Mouse (Mus musculus): Measurements from ENCODE around the gene Echdc2. TPM values are rescaled to one million over a fixed set of nuclear protein-coding genes. Genes with fewer than 3 reads are reported as not detected.
"Not testable (repeated sequence)": the region's sequence is repeated elsewhere in the genome, so short reads cannot be mapped to it uniquely, and the experiment has no call there.

The Echdc2 gene
- total RNA-seq (2015) (not detected in 2 replicates), total RNA-seq (2017) (1.1 and 1.2 TPM in 2 replicates)

- ATAC-seq (ENCODE audit: poor library complexity, severe bottlenecking), result no peak
These were observed at the start of gene Echdc2 for GRCm38 (mm10) chr4:108165152-108165895. Echdc2 (plus strand) TSS chr4:108165437.

GRCm38 (mm10) chr4:108116466-108116865, 48.8 kb upstream of the Echdc2 start:
- ATAC-seq (ENCODE audit: poor library complexity, severe bottlenecking), result no peak

DNA sequence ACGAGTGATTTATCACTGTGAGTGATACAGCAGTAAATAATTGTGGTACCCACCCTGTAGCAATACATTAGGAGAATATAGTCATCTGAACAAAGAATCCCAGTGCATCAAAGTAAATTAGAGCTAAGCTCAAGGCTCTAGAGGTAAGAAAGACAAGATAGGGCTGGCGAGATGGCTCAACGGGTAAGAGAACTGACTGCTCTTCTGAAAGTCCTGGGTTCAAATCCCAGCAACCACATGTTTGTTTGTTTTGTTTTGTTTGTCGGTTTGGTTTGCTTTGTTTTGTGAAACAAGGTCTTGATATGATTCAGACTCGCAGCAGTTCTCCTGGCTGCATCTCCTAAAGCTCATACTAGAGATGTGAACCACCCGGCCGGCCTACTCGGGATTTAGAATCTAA, 47.7 kb upstream of the Echdc2 start:
- no peak for ATAC-seq (ENCODE audit: poor library complexity, severe bottlenecking)

DNA sequence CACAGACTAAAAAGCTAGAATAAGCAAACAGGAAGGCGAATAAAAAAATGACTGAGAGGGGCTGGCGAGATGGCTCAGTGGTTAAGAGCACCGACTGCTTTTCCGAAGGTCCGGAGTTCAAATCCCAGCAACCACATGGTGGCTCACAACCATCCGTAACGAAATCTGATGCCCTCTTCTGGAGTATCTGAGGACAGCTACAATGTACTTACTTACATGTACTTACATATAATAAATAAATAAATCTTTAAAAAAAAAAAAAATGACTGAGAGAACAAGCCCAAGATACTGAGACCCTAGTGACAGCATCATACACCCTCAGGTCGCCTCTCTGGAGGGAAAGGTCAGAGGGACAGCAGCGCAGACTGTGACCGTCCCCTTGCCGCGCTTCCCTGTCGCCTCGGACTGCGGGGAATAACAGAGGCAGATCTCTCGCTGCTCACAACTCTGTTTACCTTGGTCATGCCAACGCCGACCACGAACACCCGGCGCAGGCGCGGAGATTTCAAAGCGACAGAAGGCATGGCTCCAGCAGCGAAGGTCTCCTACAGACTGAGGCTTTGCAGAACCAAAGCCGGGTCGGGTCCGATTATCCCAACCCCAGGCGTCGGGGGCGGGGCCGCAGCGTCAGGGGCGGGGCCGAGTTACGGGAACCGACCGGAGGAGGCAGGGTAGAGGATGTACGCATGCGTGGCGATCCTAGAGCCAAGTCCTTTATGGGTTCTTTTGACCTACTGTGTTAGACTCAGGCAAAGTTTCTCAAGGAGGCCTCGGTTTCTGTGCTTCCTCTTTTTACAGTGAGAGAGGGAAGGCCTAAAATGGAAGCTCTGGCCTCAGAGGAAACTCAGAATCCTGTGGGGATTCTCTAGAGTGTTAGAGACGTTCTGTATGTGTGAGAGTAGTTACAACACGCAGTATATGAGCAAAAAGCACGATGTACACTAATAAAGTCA, 47.0 kb upstream of the Echdc2 start:
- peak; percentile 94 for ATAC-seq (ENCODE audit: poor library complexity, severe bottlenecking)

DNA sequence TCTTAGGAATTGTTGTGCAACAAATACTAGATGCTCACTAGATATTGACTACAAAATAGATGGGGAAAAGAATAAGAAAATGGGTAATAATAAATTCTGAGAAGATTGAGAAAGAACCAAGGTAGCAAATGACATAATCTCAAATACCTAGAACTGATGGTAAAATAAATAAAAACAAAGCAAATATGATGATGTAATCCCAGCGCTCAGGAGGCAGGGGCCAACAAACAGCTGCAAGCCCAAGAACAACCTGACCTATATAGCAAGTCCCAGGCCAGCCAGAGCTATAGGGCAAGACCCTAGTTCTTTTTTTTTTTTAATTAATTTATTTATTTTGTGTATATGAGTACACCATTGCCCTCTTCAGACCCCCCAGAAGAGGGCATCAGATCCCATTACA, 41.1 kb upstream of the Echdc2 start:
- ATAC-seq (ENCODE audit: poor library complexity, severe bottlenecking), result no peak

DNA sequence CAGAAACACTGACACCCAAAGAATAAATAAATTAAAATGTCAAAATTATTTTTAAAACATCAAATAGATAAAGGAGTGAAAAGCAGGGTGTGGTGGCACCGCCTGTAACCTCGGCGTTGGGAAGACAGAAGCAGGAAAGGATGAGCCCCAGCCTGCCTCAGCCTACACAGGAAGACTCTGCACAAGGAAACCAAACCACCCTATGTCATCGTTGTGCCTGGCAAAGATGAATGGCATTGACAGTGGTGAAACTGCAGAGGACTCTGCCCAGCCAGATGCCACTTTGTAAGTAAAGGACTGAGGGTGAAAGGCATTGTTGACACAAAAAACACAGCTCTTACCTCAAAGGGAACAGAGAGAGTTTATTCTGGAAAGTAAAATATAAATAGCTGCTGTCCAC, 39.0 kb upstream of the Echdc2 start:
- no peak for ATAC-seq (ENCODE audit: poor library complexity, severe bottlenecking)

DNA sequence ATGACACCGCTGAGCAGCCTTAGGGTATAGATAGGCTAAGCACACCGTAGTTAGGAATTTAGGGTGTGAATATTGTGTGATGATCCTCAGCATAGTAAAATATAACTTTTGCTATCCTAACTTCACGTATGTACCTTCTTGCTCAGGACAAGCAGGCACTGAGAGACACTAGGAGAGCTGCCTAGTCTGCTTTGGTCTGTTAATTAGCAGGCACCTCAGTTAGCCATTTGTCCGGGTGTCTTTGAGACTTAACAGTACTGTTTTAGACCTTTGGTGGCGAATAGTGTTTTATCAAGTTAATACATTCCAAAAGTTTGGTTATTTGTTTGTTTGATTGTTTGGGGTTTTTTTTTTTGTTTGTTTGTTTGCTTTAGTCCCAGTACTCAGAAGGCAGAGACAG, 37.7 kb upstream of the Echdc2 start:
- ATAC-seq (ENCODE audit: poor library complexity, severe bottlenecking), result no peak

- ATAC-seq (ENCODE audit: poor library complexity, severe bottlenecking), result no peak
These were observed 36.9 kb upstream of the Echdc2 start for GRCm38 (mm10) chr4:108128339-108128738.

DNA sequence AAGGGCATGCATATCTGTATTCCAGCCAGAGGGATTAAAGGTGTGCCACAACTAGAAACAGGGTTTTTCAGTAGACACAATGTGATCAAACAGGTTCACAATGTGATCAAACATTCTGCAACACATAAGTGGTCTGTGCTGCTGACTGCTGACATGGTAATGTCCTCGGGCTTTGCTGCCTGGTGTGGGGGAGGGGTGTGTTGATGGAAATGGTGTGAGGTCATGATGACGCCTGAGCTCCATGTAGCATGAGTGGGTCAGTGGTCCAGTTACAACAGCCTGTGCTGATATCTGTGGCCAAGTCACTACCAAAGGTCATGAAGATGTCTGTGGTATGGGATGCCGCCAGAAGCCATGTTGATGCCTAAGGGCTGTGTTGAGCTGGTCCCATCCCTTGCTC, 34.8 kb upstream of the Echdc2 start:
- no peak for ATAC-seq (ENCODE audit: poor library complexity, severe bottlenecking)

DNA sequence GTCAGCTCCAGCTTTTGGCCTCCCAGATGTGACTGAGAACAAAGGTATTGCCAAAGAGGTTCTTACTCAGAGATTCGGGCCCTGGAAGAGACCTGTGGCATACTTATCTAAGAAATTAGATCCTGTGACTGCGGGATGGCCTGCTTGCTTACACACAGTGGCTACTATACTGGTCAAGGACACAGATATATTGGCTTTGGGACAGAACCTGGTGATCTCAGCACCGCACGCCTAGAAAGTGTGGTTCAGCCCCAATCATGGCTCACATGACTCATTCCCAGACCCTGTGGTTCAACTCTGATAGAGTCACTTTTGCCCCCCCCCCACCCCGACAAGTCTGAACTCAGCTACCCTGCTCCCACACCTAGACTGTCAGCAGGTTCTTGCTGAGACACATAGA, 28.3 kb upstream of the Echdc2 start:
- ATAC-seq (ENCODE audit: poor library complexity, severe bottlenecking), result no peak

GRCm38 (mm10) chr4:108143178-108143577, 22.1 kb upstream of the Echdc2 start:
- ATAC-seq (ENCODE audit: poor library complexity, severe bottlenecking), result not testable (repeated sequence)

- ATAC-seq (ENCODE audit: poor library complexity, severe bottlenecking), result no peak
These were observed 21.5 kb upstream of the Echdc2 start for GRCm38 (mm10) chr4:108143778-108144177.

DNA sequence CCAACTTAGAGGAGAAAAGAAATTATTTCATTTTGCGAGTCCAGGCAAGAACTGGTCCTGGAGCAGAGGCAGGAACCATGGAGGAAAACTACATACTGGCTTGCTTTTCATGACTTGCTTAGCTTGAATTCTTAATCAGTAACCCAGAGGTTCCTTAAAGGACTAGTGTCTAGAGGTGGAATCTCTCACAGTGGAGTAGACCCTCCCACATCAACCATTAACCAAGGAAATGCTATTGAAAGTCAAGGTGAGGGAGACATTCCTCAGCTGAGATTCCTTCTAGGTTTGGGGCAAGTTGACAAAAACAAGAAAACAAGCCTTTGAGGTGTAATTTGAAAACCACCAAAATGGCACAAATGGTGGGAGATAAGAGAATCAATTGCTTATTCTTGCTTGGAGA, 20.4 kb upstream of the Echdc2 start, which contains the start of gene Scp2:
Scp2 (minus strand) TSS at position 119 of the 400 bp plus-strand sequence.
- ATAC-seq (ENCODE audit: poor library complexity, severe bottlenecking), result no peak

DNA sequence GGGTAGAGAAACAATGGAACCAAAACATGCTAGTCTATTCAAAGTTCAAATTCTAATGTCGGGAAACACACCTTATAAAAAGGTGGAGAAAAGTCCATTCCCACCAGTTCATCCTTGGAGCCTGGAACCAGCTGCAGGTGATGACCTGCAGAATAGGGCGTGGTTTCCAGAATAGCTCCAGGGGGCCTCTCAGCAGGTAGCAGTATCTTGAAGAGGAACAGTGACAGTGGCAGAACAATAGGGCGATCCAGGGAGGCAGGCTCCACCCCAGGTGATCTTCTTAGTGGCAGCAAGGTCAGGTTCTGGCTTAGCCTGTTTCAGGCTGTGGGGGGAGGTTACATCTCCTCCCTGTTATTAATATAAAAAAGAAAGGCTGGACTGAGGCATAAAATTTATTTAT, 19.7 kb upstream of the Echdc2 start:
- not testable (repeated sequence) for ATAC-seq (ENCODE audit: poor library complexity, severe bottlenecking)

- ATAC-seq (ENCODE audit: poor library complexity, severe bottlenecking), result not testable (repeated sequence)
These were observed 10.1 kb upstream of the Echdc2 start for GRCm38 (mm10) chr4:108155141-108155540.

DNA sequence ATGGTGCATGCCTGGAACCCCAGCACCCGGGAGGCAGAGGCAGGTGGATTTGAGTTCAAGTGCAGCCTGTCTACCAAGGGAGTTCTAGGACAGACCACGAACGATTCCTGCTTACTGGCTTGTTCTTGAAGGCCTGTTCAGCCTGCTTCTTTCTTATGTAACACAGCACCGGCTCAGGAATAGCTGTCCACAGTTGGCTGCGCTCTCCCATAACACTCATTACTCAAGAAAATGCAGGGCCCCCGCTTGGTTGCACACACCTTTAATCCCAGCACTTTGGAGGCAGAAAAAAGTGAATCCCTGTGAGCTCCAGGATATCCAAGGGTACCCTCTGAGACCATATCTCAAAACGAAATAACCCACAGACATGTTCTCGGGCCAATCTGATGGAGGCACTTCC, 3.3 kb upstream of the Echdc2 start:
- ATAC-seq (ENCODE audit: poor library complexity, severe bottlenecking), result no peak

DNA sequence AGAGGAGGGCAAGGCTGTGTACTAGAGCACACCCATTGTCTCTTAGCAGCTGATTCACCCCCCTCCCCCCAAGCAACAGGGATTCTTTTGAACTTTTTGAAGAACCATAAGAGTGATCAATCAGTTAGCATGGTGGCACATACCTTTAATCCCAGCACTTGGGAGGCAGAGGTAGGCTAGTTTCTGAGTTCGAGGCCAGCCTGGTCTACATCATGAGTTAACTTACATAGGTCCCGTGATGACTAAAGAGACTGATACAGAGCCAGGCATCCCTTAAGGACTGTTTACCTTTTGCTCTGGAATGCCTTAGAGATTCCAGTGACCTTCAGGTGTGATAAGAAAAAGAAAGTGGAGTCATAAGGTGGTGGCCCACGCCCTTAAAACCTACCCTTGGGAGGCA, 1.9 kb upstream of the Echdc2 start:
- ATAC-seq (ENCODE audit: poor library complexity, severe bottlenecking), result no peak

DNA sequence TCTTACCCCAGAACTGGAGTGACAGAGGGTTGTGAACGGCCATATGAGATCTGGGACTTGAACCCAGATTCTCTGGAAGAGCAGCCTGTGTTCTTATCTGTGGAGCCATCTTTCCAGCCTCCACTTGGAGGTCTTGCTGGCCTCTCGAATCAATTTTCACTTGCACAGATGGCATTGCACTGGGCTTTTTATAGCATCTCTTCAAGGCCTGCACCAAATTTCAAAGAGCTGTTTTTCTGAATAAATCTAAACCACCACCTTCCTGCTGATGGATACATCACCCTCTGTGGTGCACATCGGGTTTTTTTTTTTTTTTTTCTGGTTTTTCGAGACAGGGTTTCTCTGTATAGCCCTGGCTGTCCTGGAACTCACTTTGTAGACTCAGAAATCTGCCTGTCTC, 1.6 kb downstream of the Echdc2 start:
- ATAC-seq (ENCODE audit: poor library complexity, severe bottlenecking), result no peak

DNA sequence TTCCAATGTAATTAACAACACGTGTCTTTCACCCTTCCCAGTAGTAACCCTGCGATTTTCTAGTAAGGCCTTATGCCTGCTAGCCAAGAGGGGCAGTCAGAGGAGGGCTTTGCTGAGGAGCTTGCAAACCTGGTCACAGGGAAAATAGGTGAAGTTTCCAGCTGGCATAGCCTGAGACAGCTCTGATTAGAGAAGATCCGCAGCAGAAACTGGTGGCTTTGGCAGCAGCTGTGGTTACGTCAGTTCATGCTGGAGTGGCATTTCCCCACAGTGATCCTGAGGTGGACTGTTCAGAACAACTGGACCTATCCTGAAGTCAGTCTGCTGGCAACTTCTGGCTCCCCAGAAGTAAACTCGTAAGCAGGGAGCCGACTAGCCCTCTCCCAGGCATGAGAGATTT, 2.8 kb downstream of the Echdc2 start:
- ATAC-seq (ENCODE audit: poor library complexity, severe bottlenecking), result no peak

DNA sequence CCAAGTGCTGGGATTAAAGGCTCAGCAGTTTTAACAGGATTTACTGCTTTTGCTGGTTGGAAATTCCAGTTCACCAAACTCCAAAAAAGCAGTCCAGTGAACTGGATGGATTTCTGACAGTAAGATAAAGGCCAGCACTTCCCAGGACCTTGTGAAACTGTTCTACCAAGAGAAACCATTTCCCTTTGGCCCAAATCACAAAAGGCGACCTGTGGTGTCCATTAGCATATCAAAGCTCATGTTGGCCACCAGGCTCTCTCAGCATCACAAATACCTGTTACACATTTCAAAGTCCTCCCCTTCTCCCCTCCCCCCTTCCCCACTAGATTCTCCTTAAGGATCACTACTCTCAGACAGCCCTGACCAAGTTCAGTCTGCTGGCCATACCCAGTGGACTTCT, 17.0 kb downstream of the Echdc2 start:
- ATAC-seq (ENCODE audit: poor library complexity, severe bottlenecking), result no peak

- ATAC-seq (ENCODE audit: poor library complexity, severe bottlenecking), result no peak
These were observed 27.6 kb downstream of the Echdc2 start for GRCm38 (mm10) chr4:108192821-108193323.

Measured in megakaryocyte, adult 5-6 weeks (primary cell).